Mouse (Mus musculus): ENCODE data around the gene C330007P06Rik.

DNA sequence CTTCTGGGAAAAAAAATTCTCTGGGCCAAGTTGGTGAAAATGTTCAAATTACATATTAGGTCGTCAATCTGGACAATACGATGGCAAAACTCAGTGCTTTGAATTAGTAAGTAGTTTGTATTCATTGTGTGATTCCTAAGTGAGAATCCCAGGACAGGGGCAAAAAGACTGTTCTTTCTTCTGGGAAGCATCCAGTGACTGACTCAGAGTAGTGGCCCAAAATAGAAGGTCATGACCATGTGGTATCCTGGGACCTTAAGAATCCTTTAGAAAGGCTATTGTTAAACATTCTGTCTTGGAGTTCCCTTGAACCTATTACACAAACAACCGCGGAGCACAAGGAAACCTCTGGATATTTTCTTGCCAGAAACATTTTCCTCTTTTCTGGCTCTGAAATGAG is 47.4 kb upstream of the C330007P06Rik start:
- TF ChIP-seq EP300 (IDR thresholded peaks at IDR 0.05; ENCODE audit: insufficient read depth, low read depth, low read length) = no peak
- no peak for TF ChIP-seq POLR2A (IDR thresholded peaks at IDR 0.05; ENCODE audit: insufficient read depth, low read depth, low read length)
- TF ChIP-seq CTCF (IDR thresholded peaks at IDR 0.05) = no peak
